Mouse (Mus musculus) B cell, adult 2 months (primary cell): ENCODE measurements around the gene Fam49a.
"Not testable (repeated sequence)": the region's sequence is repeated elsewhere in the genome, so short reads cannot be mapped to it uniquely, and the experiment has no call there.

Source experiments
- DNase-seq, 2 experiments: peaks; one replicate each; pipeline ENCODE4 v3.0.0; 2022

Fam49a gene

GRCm38 (mm10) chr12:12315011-12315410 lies 53.1 kb downstream of the Fam49a start:
- DNase-seq, result no peak

GRCm38 (mm10) chr12:12316956-12317355 lies 55.0 kb downstream of the Fam49a start:
- no peak for DNase-seq

GRCm38 (mm10) chr12:12317606-12318005 lies 55.7 kb downstream of the Fam49a start:
- DNase-seq, result no peak

- peak; percentile 29 to 43 for DNase-seq
Observed at GRCm38 (mm10) chr12:12318140-12318734, 56.3 kb downstream of the Fam49a start.

GRCm38 (mm10) chr12:12320693-12321092 lies 58.8 kb downstream of the Fam49a start:
- peak in 1 of 2 experiments; percentile 25 for DNase-seq

GRCm38 (mm10) chr12:12321111-12321510 lies 59.2 kb downstream of the Fam49a start:
- no peak for DNase-seq

GRCm38 (mm10) chr12:12323084-12323483 lies 61.1 kb downstream of the Fam49a start:
- no peak for DNase-seq

- peak; percentile 91 to 92 for DNase-seq
Observed at GRCm38 (mm10) chr12:12323616-12324223, 61.8 kb downstream of the Fam49a start.

GRCm38 (mm10) chr12:12324266-12324665 lies 62.3 kb downstream of the Fam49a start:
- not testable (repeated sequence) for DNase-seq

GRCm38 (mm10) chr12:12333526-12334310 lies 71.8 kb downstream of the Fam49a start:
- no peak for DNase-seq

- no peak for DNase-seq
Observed at GRCm38 (mm10) chr12:12334486-12334885, 72.5 kb downstream of the Fam49a start.

GRCm38 (mm10) chr12:12335566-12335965 lies 73.6 kb downstream of the Fam49a start:
- no peak for DNase-seq

- no peak for DNase-seq
Observed at GRCm38 (mm10) chr12:12337378-12337777, 75.4 kb downstream of the Fam49a start.

- DNase-seq, result no peak
Observed at GRCm38 (mm10) chr12:12343320-12343719, 81.4 kb downstream of the Fam49a start.

- DNase-seq, result no peak
Observed at GRCm38 (mm10) chr12:12348625-12349024, 86.7 kb downstream of the Fam49a start.

- DNase-seq, result no peak
Observed at GRCm38 (mm10) chr12:12349645-12350288, 87.8 kb downstream of the Fam49a start.

GRCm38 (mm10) chr12:12351816-12352552 lies 90.0 kb downstream of the Fam49a start:
- no peak for DNase-seq

GRCm38 (mm10) chr12:12354115-12354653 lies 92.2 kb downstream of the Fam49a start:
- DNase-seq, result no peak

GRCm38 (mm10) chr12:12356048-12356447 lies 94.1 kb downstream of the Fam49a start:
- no peak for DNase-seq

GRCm38 (mm10) chr12:12356463-12356862 lies 94.5 kb downstream of the Fam49a start:
- no peak for DNase-seq

- DNase-seq, result no peak
Observed at GRCm38 (mm10) chr12:12356946-12357345, 95.0 kb downstream of the Fam49a start.

- no peak for DNase-seq
Observed at GRCm38 (mm10) chr12:12359923-12360322, 98.0 kb downstream of the Fam49a start.
